Mouse (Mus musculus): ENCODE results near the gene Nos1ap. TPM values are rescaled to one million over a fixed set of nuclear protein-coding genes. Genes with fewer than 3 reads are reported as not detected.

The Nos1ap gene
- total RNA-seq, 2 experiments from 2014 or later, result 166 to 204 TPM

- no peak for DNase-seq (ENCODE audit: extremely low spot score in 1 of 2, low spot score in 1 of 2)
Observed at GRCm38 (mm10) chr1:170477636-170478600, 111.7 kb downstream of the Nos1ap start.

- DNase-seq (ENCODE audit: extremely low spot score in 1 of 2, low spot score in 1 of 2), result no peak
Observed at GRCm38 (mm10) chr1:170473460-170473859, 116.2 kb downstream of the Nos1ap start.

- DNase-seq (ENCODE audit: extremely low spot score in 1 of 2, low spot score in 1 of 2), result no peak
Observed at GRCm38 (mm10) chr1:170472861-170473260, 116.8 kb downstream of the Nos1ap start.

- DNase-seq (ENCODE audit: extremely low spot score in 1 of 2, low spot score in 1 of 2), result no peak
Observed at GRCm38 (mm10) chr1:170466099-170467009, 123.3 kb downstream of the Nos1ap start.

- no peak for DNase-seq (ENCODE audit: extremely low spot score in 1 of 2, low spot score in 1 of 2)
Observed at GRCm38 (mm10) chr1:170462140-170462539, 127.5 kb downstream of the Nos1ap start.

GRCm38 (mm10) chr1:170459896-170460602, 129.6 kb downstream of the Nos1ap start:
- no peak for DNase-seq (ENCODE audit: extremely low spot score in 1 of 2, low spot score in 1 of 2)

GRCm38 (mm10) chr1:170457673-170458072, 132.0 kb downstream of the Nos1ap start:
- no peak for DNase-seq (ENCODE audit: extremely low spot score in 1 of 2, low spot score in 1 of 2)

- no peak for DNase-seq (ENCODE audit: extremely low spot score in 1 of 2, low spot score in 1 of 2)
Observed at GRCm38 (mm10) chr1:170455910-170456700, 133.6 kb downstream of the Nos1ap start.

- DNase-seq (ENCODE audit: extremely low spot score in 1 of 2, low spot score in 1 of 2), result no peak
Observed at GRCm38 (mm10) chr1:170455387-170455786, 134.3 kb downstream of the Nos1ap start.

- DNase-seq (ENCODE audit: extremely low spot score in 1 of 2, low spot score in 1 of 2), result no peak
Observed at GRCm38 (mm10) chr1:170453455-170453854, 136.2 kb downstream of the Nos1ap start.

- DNase-seq (ENCODE audit: extremely low spot score in 1 of 2, low spot score in 1 of 2), result no peak
Observed at GRCm38 (mm10) chr1:170448244-170448643, 141.4 kb downstream of the Nos1ap start.

GRCm38 (mm10) chr1:170445458-170445857, 144.2 kb downstream of the Nos1ap start:
- DNase-seq (ENCODE audit: extremely low spot score in 1 of 2, low spot score in 1 of 2), result no peak

- DNase-seq (ENCODE audit: extremely low spot score in 1 of 2, low spot score in 1 of 2), result no peak
Observed at GRCm38 (mm10) chr1:170440367-170440766, 149.3 kb downstream of the Nos1ap start.

- DNase-seq (ENCODE audit: extremely low spot score in 1 of 2, low spot score in 1 of 2), result no peak
Observed at GRCm38 (mm10) chr1:170438471-170439151, 151.1 kb downstream of the Nos1ap start.

- DNase-seq (ENCODE audit: extremely low spot score in 1 of 2, low spot score in 1 of 2), result no peak
Observed at GRCm38 (mm10) chr1:170434146-170434545, 155.5 kb downstream of the Nos1ap start.

- no peak for DNase-seq (ENCODE audit: extremely low spot score in 1 of 2, low spot score in 1 of 2)
Observed at GRCm38 (mm10) chr1:170433661-170434060, 156.0 kb downstream of the Nos1ap start.

- no peak for DNase-seq (ENCODE audit: extremely low spot score in 1 of 2, low spot score in 1 of 2)
Observed at GRCm38 (mm10) chr1:170432288-170432687, 157.4 kb downstream of the Nos1ap start.

- DNase-seq (ENCODE audit: extremely low spot score in 1 of 2, low spot score in 1 of 2), result no peak
Observed at GRCm38 (mm10) chr1:170431312-170431711, 158.3 kb downstream of the Nos1ap start.

GRCm38 (mm10) chr1:170430660-170431059, 159.0 kb downstream of the Nos1ap start:
- no peak for DNase-seq (ENCODE audit: extremely low spot score in 1 of 2, low spot score in 1 of 2)

Measured in layer of hippocampus, postnatal 25 days (tissue).